Mouse (Mus musculus) liver, embryonic 14.5 days (tissue): Measurements from ENCODE around the gene Arsb. TPM values are rescaled to one million over a fixed set of nuclear protein-coding genes. Genes with fewer than 3 reads are reported as not detected.

Experiments
- ATAC-seq: fragments of 200-750 bp; cut with Nextera tagmentation; 2 replicates; pipeline ENCODE4 v1.8.0; 2017; ENCODE audit warnings: moderate number of reproducible peaks, mild to moderate bottlenecking, moderate library complexity; ENCODE audit not compliant: insufficient read depth
- DNase-seq, 3 experiments: peaks; one replicate each; pipeline ENCODE4 v3.0.0-alpha.2; 2012 to 2013; ENCODE audit warnings: low read depth in 3 of 3, low spot score in 3 of 3
- H3K27ac ChIP-seq: fragments of 300-500 bp; sonication (generic); 2 replicates; pipeline ENCODE4 v1.5.1; 2014; ENCODE audit warnings: moderate library complexity, mild to moderate bottlenecking, control low read depth, inconsistent platforms
- H3K27me3 ChIP-seq: fragments of 300-500 bp; sonication (generic); 2 replicates; pipeline ENCODE4 v1.6.1; 2014; ENCODE audit warnings: mild to moderate bottlenecking, low read length, moderate library complexity; ENCODE audit not compliant: control insufficient read depth, insufficient read depth
- H3K36me3 ChIP-seq: fragments of 300-500 bp; sonication (generic); replicated peaks from 2 replicates; pipeline ENCODE4 v1.6.1; 2014; ENCODE audit warnings: low read depth; ENCODE audit not compliant: control insufficient read depth, insufficient read depth
- H3K4me1 ChIP-seq, 2 experiments: fragments of 200-500 bp in 1 of 2; fragments of 300-500 bp in 1 of 2; sonication (generic) in 1 of 2; replicated peaks; 2 replicates each; pipeline ENCODE4 v1.6.1; 2012 to 2014; ENCODE audit warnings: antibody characterized with exemption in 1 of 2, inconsistent platforms in 1 of 2, low read length in 1 of 2; ENCODE audit not compliant: control insufficient read depth in 2 of 2, insufficient read depth in 2 of 2
- H3K4me2 ChIP-seq: fragments of 300-500 bp; sonication (generic); 2 replicates; pipeline ENCODE4 v1.6.1; 2014; ENCODE audit warnings: low read depth, mild to moderate bottlenecking, control low read depth, moderate library complexity
- H3K4me3 ChIP-seq, 2 experiments: fragments of 200-500 bp in 1 of 2; fragments of 300-500 bp in 1 of 2; sonication (generic) in 1 of 2; 2 replicates each; pipeline ENCODE4 v1.5.1; 2012 to 2014; ENCODE audit warnings: low read depth in 2 of 2, low read length in 2 of 2, mild to moderate bottlenecking in 2 of 2, control low read depth in 1 of 2, inconsistent platforms in 1 of 2, moderate library complexity in 1 of 2; ENCODE audit not compliant: insufficient read depth in 1 of 2
- H3K9ac ChIP-seq: fragments of 300-500 bp; sonication (generic); replicated peaks from 2 replicates; pipeline ENCODE4 v1.6.1; 2014; ENCODE audit warnings: mild to moderate bottlenecking, control low read depth, moderate library complexity
- H3K9me3 ChIP-seq: fragments of 300-500 bp; sonication (generic); 2 replicates; pipeline ENCODE4 v1.6.1; 2016; ENCODE audit warnings: low read length, mixed read lengths; ENCODE audit not compliant: control insufficient read depth
- CTCF ChIP-seq: IDR thresholded peaks from 2 replicates; pipeline ENCODE4 v1.5.1; 2016; ENCODE audit warnings: antibody characterized with exemption, low read depth, control low read depth
- EP300 ChIP-seq: IDR thresholded peaks from 2 replicates; pipeline ENCODE4 v1.6.1; 2016; ENCODE audit warnings: antibody characterized with exemption, low read depth
- WGBS: fragments of 180-500 bp; shearing (Covaris S2); extraction: QIAGEN DNeasy Blood & Tissue Kit; methylation state at CpG from one replicate; pipeline ENCODE4 v1.1.7; 2014; ENCODE audit not compliant: insufficient replicate concordance; 5-methylcytosine and 5-hydroxymethylcytosine counted together
- polyA plus RNA-seq, 2 experiments: library from polyadenylated mRNA; depleted of rRNA in 1 of 2; stranded (reverse) in 1 of 2; unstranded in 1 of 2; fragments of >200 nt; fragmentation: Nextera tagmentation in 1 of 2; extraction: Ambion mirVana in 1 of 2; gene quantifications; 2 replicates each; pipeline versions ENCODE4 v1.2.1 to v1.2.3; 2012 to 2014

Gene Arsb
- polyA plus RNA-seq, 2 experiments = 2.8 to 4.0 TPM

DNA sequence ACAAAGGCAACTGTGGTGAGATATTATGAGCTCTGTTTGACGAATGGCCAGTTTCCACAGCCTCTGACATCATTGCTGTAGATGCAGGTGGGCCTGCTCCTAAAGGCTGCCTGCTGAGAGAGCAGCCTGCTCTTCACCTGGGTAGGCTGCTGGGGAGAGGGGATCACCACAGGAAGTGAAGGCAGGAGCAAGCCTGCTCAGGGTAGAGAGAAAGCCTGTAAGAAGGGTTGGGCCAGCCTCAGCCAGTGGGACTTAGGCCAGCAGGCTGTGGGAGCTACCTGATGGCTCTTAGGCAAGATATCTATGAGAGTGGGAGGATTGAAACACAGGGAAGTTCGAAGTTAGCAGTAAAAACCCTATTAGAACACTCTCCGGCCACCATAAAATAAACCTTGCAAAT is 117.5 kb downstream of the Arsb start:
- ATAC-seq = no peak
- H3K27ac ChIP-seq = no peak overlapping the region
- H3K9ac ChIP-seq = no peak overlapping the region
- H3K4me3 ChIP-seq = no peak overlapping the region
- H3K4me1 ChIP-seq = no peaks in the 10 kb centered on the region
- H3K27me3 ChIP-seq = no peaks in the 10 kb centered on the region
- H3K36me3 ChIP-seq = no peaks in the 10 kb centered on the region
- DNase-seq = no peak
- no peaks in the 10 kb centered on the region for H3K9me3 ChIP-seq
- WGBS = 59% methylated on average over 3 of the region's 3 CpGs
- no peak overlapping the region for H3K4me2 ChIP-seq
- no peak for TF ChIP-seq CTCF
- TF ChIP-seq EP300 = no peak

DNA sequence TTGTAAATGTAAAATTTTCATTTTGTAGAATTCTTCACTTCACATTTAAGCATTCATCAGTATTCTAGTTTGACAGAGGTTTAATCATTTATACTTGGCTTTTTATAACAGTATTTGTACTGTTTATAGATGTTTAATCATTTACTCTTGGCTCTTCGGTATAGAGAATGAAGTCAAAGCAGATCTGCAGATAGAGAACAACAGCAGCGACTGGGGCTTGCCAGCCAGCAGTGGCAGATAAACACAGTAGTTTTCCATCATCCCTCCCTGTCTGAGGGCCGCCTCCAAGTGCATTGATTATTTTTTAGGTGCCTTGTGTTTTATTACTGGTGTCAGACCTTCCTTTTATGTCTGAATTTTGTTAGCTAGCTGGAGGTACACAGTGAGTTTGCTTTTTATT is 118.6 kb downstream of the Arsb start:
- WGBS = 37% methylated on average over 3 of the region's 3 CpGs
- no peaks in the 10 kb centered on the region for H3K4me1 ChIP-seq
- H3K9ac ChIP-seq = no peak overlapping the region
- H3K27me3 ChIP-seq = no peaks in the 10 kb centered on the region
- H3K27ac ChIP-seq = no peak overlapping the region
- no peaks in the 10 kb centered on the region for H3K9me3 ChIP-seq
- DNase-seq = no peak
- H3K36me3 ChIP-seq = no peaks in the 10 kb centered on the region
- H3K4me2 ChIP-seq = no peak overlapping the region
- TF ChIP-seq CTCF (no peak), EP300 (no peak)
- ATAC-seq = no peak
- H3K4me3 ChIP-seq = no peak overlapping the region

DNA sequence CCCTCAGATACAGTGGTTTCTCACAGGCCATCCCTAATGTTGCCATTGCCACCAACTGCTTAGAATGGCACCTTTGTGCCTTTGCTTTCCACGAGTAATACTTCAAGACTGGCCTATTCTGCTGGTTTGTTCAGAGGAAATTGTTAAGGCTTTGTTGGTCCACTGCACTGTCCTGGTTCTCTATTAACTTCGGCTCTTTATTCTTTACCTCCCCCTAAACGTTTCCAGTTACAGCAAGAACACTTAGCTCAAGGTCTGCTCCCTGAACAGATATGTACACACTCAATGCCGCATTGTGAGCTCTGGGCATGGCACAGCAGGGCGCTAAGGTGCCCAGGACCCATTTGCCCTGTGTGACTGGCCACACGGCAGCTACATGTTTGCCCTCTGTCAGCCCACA is 119.8 kb downstream of the Arsb start:
- no peaks in the 10 kb centered on the region for H3K27me3 ChIP-seq
- no peaks in the 10 kb centered on the region for H3K9me3 ChIP-seq
- ATAC-seq = no peak
- no peaks in the 10 kb centered on the region for H3K4me1 ChIP-seq
- H3K27ac ChIP-seq = no peak overlapping the region
- no peak overlapping the region for H3K4me2 ChIP-seq
- DNase-seq = no peak
- H3K4me3 ChIP-seq = no peak overlapping the region
- TF ChIP-seq EP300 = no peak
- TF ChIP-seq CTCF = no peak
- WGBS = 53% methylated on average over 6 of the region's 6 CpGs
- H3K9ac ChIP-seq = no peak overlapping the region
- no peaks in the 10 kb centered on the region for H3K36me3 ChIP-seq

DNA sequence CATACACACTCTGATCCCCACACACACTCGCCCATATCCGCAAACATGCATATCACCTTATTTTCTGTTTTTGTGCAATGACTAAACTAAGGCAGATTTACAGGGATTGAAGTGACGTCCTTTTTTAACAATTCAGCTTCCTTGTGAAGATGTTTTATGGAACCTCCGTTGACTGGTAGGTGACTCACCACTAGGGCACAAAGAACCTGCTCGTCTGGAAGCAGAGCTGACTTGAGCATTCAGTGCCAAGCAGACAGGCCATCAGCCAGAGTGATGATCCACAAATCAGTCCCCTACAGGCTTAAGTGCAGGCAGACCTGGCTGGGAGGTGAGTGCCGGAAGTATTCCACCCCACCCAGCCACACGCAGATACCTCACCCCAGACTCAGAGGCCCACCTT is 120.7 kb downstream of the Arsb start:
- Histone ChIP-seq H3K4me1 (no peaks in the 10 kb centered on the region), H3K27me3 (no peaks in the 10 kb centered on the region), H3K27ac (no peak overlapping the region), H3K4me2 (no peak overlapping the region), H3K36me3 (no peaks in the 10 kb centered on the region), H3K9ac (no peak overlapping the region), H3K4me3 (no peak overlapping the region), H3K9me3 (no peaks in the 10 kb centered on the region)
- 64% methylated on average over 7 of the region's 7 CpGs for WGBS
- no peak for ATAC-seq
- no peak for DNase-seq
- TF ChIP-seq EP300 = no peak
- TF ChIP-seq CTCF = no peak

DNA sequence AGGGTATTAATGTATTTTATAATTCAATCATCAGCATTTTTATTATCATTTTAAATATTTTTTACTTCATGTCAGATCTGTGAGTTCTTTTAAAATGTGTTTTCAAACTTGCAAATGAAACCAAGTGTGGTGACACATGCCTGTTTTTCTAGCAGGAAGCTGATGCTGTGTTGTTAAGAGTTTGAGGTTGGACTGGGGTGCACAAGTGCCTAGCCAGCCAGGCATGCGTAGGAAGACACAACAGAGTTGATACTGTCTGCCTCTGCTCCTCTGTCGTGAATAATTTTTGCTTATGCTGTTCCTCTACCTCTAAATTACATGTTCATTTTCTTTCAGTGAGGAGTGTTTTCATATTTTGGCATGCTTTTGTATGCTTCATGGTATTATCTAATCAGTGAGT is 122.7 kb downstream of the Arsb start:
- 33% methylated on average over 2 of the region's 2 CpGs for WGBS
- no peaks in the 10 kb centered on the region for H3K9me3 ChIP-seq
- no peak overlapping the region for H3K9ac ChIP-seq
- DNase-seq (no peak), ATAC-seq (no peak)
- no peaks in the 10 kb centered on the region for H3K36me3 ChIP-seq
- no peaks in the 10 kb centered on the region for H3K4me1 ChIP-seq
- no peaks in the 10 kb centered on the region for H3K27me3 ChIP-seq
- no peak overlapping the region for H3K4me2 ChIP-seq
- TF ChIP-seq CTCF (no peak), EP300 (no peak)
- no peak overlapping the region for H3K4me3 ChIP-seq
- no peak overlapping the region for H3K27ac ChIP-seq
